Mouse (Mus musculus): Measurements from ENCODE around the gene Depdc5. TPM values are rescaled to one million over a fixed set of nuclear protein-coding genes. Genes with fewer than 3 reads are reported as not detected.

The Depdc5 gene
- polyA plus RNA-seq (2012; rRNA removed) = 38.1 and 39.2 TPM in 2 replicates

GRCm38 (mm10) chr5:32863253-32864228, at the start of gene Depdc5:
Depdc5 (plus strand) TSS chr5:32863701.

DNA sequence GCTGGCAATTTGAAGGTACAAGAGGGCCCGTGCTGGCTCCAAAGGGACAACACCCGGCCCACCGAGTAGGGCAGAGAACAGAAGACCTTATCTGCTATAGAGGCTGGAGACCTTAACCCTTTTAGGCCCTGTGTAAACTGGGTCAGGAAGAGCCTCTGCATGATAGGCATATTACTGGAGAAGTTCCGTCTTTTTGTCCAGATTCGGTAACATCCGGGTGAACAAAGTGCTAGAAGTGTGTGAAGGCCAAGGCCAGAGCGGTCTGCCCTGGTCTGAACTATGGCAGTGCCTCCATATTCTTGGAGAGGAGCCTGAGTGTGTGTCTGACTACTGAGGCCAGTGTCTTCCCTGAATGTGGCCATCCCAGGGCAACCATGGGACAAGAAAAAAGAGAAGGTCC, 36.5 kb upstream of the Depdc5 start, which contains the start of gene Gm20671:
Gm20671 (minus strand) TSS at position 101 of the 400 bp plus-strand sequence.

DNA sequence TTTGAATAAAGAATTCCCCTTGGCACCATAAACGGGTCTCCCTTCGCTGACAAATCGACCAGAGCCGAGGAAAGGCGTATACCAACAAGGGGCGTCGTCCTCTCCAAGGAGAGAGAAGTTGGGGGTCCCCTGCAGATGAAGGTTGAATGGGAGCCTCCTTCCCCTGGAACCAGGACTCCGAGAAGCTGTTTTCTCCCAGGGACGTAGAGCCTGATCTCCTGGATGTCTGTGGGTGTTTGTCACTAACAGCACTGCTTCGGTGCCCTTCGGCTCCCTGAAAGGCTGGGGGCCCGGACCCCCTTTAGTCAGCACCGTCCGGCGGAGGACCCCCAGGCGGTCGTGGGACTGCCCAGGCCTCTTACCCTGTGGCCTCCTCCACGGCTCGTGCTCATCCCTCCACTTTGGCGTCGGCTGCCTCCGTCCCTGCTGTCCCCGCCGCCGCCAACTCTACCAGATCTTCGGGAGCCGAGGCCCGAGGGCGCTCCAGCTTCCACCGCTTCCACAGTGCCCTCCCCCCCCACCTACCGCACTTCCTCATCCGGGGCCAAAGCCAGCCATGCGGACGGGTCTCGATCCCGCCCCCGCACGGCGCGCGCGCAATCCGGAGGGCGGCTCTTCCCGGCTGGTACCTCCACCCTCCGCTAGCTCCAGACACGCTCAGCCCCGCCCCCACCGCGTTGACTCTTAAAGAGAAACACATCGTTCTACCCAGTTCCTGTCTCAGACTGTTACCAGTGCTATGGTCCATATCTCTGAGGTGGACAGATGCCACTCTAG, 9.6 kb upstream of the Depdc5 start, which contains the start of gene Prr14l:
Prr14l (minus strand) TSS at position 526 of the 777 bp plus-strand sequence.

DNA sequence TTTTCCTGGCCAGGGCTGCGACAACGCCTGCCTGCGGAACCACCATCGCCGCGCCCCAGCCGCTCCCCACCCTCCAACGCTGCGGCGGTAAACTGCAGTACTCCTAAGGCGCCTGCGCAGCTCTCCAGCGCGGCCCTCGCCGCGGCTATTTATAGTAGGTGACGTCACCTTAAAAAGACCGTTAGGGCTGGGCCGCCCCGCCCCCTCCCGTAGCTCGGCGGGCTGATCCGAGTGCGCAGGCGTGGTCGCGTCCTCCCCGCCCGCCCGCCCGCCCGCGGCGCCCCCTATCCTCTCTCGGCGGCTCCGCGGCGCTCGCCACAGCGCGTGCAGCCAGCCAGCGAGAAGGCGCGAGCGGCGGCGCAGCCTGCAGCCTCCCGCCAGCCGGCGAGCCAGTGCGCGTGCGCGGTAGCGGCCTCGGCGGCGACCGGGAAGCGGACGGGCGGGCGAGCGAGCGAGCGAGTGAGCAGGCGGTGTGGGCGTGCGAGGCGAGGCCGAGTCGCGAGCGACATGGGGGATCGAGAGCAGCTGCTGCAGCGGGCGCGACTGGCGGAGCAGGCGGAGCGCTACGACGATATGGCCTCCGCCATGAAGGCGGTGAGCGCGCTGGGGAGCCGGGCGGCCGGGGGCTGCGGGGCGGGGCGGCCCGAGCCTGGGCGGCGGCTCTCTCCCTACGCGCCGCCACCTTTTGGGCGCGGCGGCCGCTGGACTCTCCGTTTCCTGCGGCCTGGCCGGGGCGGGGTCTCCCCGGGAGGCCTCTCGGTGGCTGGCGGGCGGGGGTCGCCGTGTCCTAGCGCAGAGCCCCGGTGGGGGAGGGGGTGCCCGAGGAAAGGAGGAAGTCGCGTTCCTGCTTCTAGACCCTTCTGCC, 155.3 kb downstream of the Depdc5 start, which contains the start of gene Ywhah:
Ywhah (plus strand) TSS at position 256 of the 865 bp plus-strand sequence.

Other genes with a start within 250 kb of the Depdc5 start
- 80.5 and 85.7 TPM in 2 replicates for gene Pisd, start 78.1 kb upstream of the Depdc5 start, polyA plus RNA-seq (2012; rRNA removed)
- not detected in 2 replicates for gene Gm20671, start 36.6 kb upstream of the Depdc5 start, polyA plus RNA-seq (2012; rRNA removed)
- gene Prr14l, start 9.4 kb upstream of the Depdc5 start, polyA plus RNA-seq (2012; rRNA removed) = 10.9 and 12.5 TPM in 2 replicates
- gene Ywhah, start 155.1 kb downstream of the Depdc5 start, polyA plus RNA-seq (2012; rRNA removed) = 722 and 726 TPM in 2 replicates
- 0.08 and 0.20 TPM in 2 replicates for gene Slc5a1, start 240.5 kb downstream of the Depdc5 start, polyA plus RNA-seq (2012; rRNA removed)

All from central nervous system, embryonic 18 days (tissue).